8 mouse cellular contexts compared by ENCODE assay signal in genomic region chr15:94403461-94404070, GRCm38 (mm10).
DNase-seq lines count a peak whose midpoint lies in the region; ATAC-seq lines count a peak whose summit lies in the region.

No protein-coding gene starts in this region.

- no peaks in the 10 kb centered on the region for H3K36me3 ChIP-seq in hindbrain, embryonic 12.5 days
- no peaks in the 10 kb centered on the region for H3K36me3 ChIP-seq in midbrain, embryonic 13.5 days

- peak overlapping the region; percentile 89 for H3K4me2 ChIP-seq in hindbrain, embryonic 12.5 days (replicated peaks)
- H3K4me2 ChIP-seq in midbrain, embryonic 13.5 days (replicated peaks), result peak overlapping the region; percentile 99

- no peak overlapping the region for H3K27ac ChIP-seq in hindbrain, embryonic 12.5 days
- H3K27ac ChIP-seq in midbrain, embryonic 13.5 days, result peak overlapping the region; percentile 49; the same call in 1 of the 2 replicates

- no peaks in the 10 kb centered on the region for H3K9me3 ChIP-seq in hindbrain, embryonic 12.5 days (replicated peaks)
- no peaks in the 10 kb centered on the region for H3K9me3 ChIP-seq in midbrain, embryonic 13.5 days

- peak overlapping the region; percentile 74 for H3K9ac ChIP-seq in hindbrain, embryonic 12.5 days
- peak overlapping the region; percentile 77 for H3K9ac ChIP-seq in midbrain, embryonic 13.5 days (replicated peaks)

- ATAC-seq in hindbrain, embryonic 12.5 days (ENCODE audit: low FRiP score), result peak; percentile 74
- peak; percentile 69 for ATAC-seq in midbrain, embryonic 13.5 days

- 2% methylated on average over 34 of the region's 34 CpGs for WGBS in hindbrain, embryonic 12.5 days
- under 1% methylated on average over 33 of the region's 34 CpGs for WGBS in midbrain, embryonic 13.5 days

- peaks cover 8% of the 10 kb centered on the region for H3K4me1 ChIP-seq in hindbrain, embryonic 12.5 days
- H3K4me1 ChIP-seq in midbrain, embryonic 13.5 days (replicated peaks), result peaks cover 12% of the 10 kb centered on the region

- DNase-seq in embryo, embryonic 10.5 days (ENCODE audit: low spot score), result peak; percentile 38
- no peak for DNase-seq in embryo, embryonic 9.5 days (ENCODE audit: extremely low spot score)
- peak; percentile 11 to 29 for DNase-seq in right cerebral cortex, adult 2 months (ENCODE audit: low spot score in 2 of 2)
- DNase-seq in right cerebral cortex, postnatal 14 days, result no peak
- DNase-seq in T-cell, adult 2 months (ENCODE audit: low spot score), result no peak
- no peak for DNase-seq in kidney, postnatal 14 days

- H3K4me3 ChIP-seq in hindbrain, embryonic 12.5 days, result peak overlapping the region; percentile 67
- peak overlapping the region; percentile 69 for H3K4me3 ChIP-seq in midbrain, embryonic 13.5 days (replicated peaks)

- H3K27me3 ChIP-seq in hindbrain, embryonic 12.5 days, result peaks cover 33% of the 10 kb centered on the region
- peaks cover 33% of the 10 kb centered on the region for H3K27me3 ChIP-seq in midbrain, embryonic 13.5 days

Comparison
In these comparisons a context has a peak if more than half of its experiments do, and no peak if none do; other contexts are left out.
1. DNase-seq: peak in embryo, embryonic 10.5 days (single experiment) and right cerebral cortex, adult 2 months (2 of 2); none in embryo, embryonic 9.5 days (single experiment), right cerebral cortex, postnatal 14 days (single experiment), T-cell, adult 2 months (single experiment) and kidney, postnatal 14 days (single experiment).